In the genomic region with DNA sequence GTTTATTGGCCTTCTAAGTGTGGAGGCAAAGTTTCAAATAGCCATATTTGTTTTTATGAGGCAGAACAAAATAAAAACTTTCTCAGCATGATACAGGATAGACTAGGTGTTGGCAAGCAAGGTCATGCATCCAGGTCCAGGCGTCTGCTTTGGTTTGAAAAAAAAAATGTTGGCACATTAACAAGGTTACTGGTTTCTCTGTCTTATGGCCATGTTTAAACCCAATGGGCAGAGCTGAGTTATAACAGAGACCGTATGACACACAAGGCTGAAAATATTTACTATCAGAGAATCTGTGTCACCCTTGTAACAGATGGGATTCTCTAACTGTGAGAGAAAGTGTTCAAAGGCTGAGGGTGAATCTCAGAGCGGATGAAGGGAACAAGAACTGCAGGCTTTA, we compare ENCODE assay signal across 13 mouse cellular contexts.
"Had no signal": no experiment of that assay in that cellular context is flagged by ENCODE, and none has a peak within 500 bp of the region (broad histone marks: within the 10 kb centered on the region; RNA-seq: fewer than 3 reads in every experiment).

No protein-coding gene starts in this region.

- DNase-seq: lung, adult 18-20 months; lung, postnatal 10 days; lung, postnatal 4 days; midbrain, embryonic 14.5 days; retina, postnatal 1 day; right cerebral cortex, adult 18-20 months; right cerebral cortex, postnatal 25 days; right cerebral cortex, postnatal 4 days; spleen, adult 18-20 months; thymus, adult 18-20 months; thymus, postnatal 14 days; thymus, postnatal 36 days had no signal

- ATAC-seq: midbrain, embryonic 16.5 days had no signal
